Mouse (Mus musculus) liver, embryonic 15.5 days (tissue): Measurements from ENCODE around the gene Tbxas1. TPM values are rescaled to one million over a fixed set of nuclear protein-coding genes. Genes with fewer than 3 reads are reported as not detected.

ENCODE experiments used
- ATAC-seq: fragments of 200-750 bp; cut with Nextera tagmentation; 2 replicates; pipeline ENCODE4 v1.8.0; 2017; ENCODE audit warnings: moderate number of reproducible peaks, mild to moderate bottlenecking, moderate library complexity; ENCODE audit not compliant: insufficient read depth
- H3K27ac ChIP-seq: fragments of 300-500 bp; sonication (generic); replicated peaks from 2 replicates; pipeline ENCODE4 v1.5.1; 2015; ENCODE audit warnings: mild to moderate bottlenecking, inconsistent platforms
- H3K27me3 ChIP-seq: fragments of 300-500 bp; sonication (generic); 2 replicates; pipeline ENCODE4 v1.6.1; 2015; ENCODE audit warnings: mild to moderate bottlenecking, inconsistent platforms
- H3K36me3 ChIP-seq: fragments of 300-500 bp; sonication (generic); replicated peaks from 2 replicates; pipeline ENCODE4 v1.6.1; 2015; ENCODE audit warnings: moderate library complexity, mild to moderate bottlenecking, inconsistent platforms
- H3K4me1 ChIP-seq: fragments of 300-500 bp; sonication (generic); replicated peaks from 2 replicates; pipeline ENCODE4 v1.6.1; 2015; ENCODE audit warnings: inconsistent platforms
- H3K4me2 ChIP-seq: fragments of 300-500 bp; sonication (generic); 2 replicates; pipeline ENCODE4 v1.6.1; 2015; ENCODE audit warnings: moderate library complexity, mild to moderate bottlenecking, inconsistent platforms
- H3K4me3 ChIP-seq: fragments of 300-500 bp; sonication (generic); replicated peaks from 2 replicates; pipeline ENCODE4 v1.5.1; 2015; ENCODE audit warnings: mild to moderate bottlenecking, inconsistent platforms
- H3K9ac ChIP-seq: fragments of 300-500 bp; sonication (generic); 2 replicates; pipeline ENCODE4 v1.6.1; 2015; ENCODE audit warnings: moderate library complexity, mild to moderate bottlenecking, inconsistent platforms
- H3K9me3 ChIP-seq: fragments of 300-500 bp; sonication (generic); replicated peaks from 2 replicates; pipeline ENCODE4 v1.6.1; 2016; ENCODE audit warnings: inconsistent platforms
- WGBS: fragments of 180-500 bp; shearing (Covaris S2); methylation state at CpG from one replicate; pipeline ENCODE4 v1.1.7; 2015; ENCODE audit warnings: mixed read lengths; ENCODE audit not compliant: insufficient replicate concordance; 5-methylcytosine and 5-hydroxymethylcytosine counted together
- polyA plus RNA-seq: library from polyadenylated mRNA; unstranded; fragments of >200 nt; fragmentation: Nextera tagmentation; extraction: Ambion mirVana; gene quantifications from 2 replicates; pipeline ENCODE4 v1.2.1, GENCODE M21; 2015

Gene Tbxas1
- polyA plus RNA-seq, 1 experiment from 2014 or later = 9.0 TPM

DNA sequence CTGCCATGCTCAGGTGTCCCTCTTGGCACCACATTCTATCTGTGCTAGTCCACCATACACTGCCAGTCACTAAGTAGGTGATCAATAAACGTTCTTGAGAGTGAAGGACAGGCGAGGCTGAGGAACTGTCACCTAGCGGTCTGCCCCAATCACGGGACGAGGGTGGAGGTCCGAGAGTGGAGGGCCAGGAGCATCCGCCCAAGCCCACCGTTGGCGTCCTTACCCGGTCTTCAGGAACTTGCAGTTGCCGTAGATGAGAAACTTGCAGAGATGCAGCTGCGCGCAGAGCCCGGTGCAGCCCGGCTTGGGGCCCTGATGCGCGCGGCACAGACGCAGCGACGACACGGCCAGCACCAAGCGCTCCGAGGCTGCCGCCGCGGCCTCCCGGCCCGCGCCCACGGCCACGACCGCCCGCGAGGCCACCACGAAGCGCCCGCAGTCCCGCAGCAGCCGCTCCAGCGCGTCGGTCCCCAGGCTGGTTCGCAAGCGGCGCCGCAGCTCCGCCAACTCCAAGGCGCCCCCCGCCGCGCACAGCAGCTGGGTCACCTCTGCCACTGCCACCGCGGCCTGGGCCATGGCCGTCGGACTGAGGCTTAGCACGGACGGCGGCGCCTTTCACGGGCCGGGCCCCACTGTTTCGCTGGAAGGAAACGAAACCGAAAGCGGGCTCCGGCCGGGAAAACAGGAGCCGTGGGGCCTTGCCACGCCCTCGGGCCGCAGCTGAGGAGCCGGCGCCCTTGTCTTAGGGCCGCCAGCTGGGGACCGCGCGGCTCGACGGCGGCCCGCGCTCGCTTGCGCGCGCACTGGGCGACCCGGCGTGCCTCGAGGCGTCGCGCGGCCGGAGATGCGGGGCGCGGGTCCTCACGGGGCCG lies 242.6 kb downstream of the Tbxas1 start, which contains the start of gene Parp12:
Gene Parp12 (minus strand): TSS at position 766 of the 872 bp plus-strand sequence.
- Histone ChIP-seq H3K4me3 (peak within 1 kb of the TSS; percentile 88), H3K36me3 (no peaks in the 10 kb centered on the region), H3K9me3 (no peaks in the 10 kb centered on the region), H3K4me2 (peak within 1 kb of the TSS; percentile 89), H3K9ac (peak within 1 kb of the TSS; percentile 69), H3K4me1 (peaks cover 16% of the 10 kb centered on the region), H3K27me3 (peaks cover 75% of the 10 kb centered on the region), H3K27ac (peak within 1 kb of the TSS; percentile 59; the same call in 1 of the 2 replicates)
- 1% methylated on average over 99 of the region's 101 CpGs for WGBS
- ATAC-seq = peak; percentile 85

DNA sequence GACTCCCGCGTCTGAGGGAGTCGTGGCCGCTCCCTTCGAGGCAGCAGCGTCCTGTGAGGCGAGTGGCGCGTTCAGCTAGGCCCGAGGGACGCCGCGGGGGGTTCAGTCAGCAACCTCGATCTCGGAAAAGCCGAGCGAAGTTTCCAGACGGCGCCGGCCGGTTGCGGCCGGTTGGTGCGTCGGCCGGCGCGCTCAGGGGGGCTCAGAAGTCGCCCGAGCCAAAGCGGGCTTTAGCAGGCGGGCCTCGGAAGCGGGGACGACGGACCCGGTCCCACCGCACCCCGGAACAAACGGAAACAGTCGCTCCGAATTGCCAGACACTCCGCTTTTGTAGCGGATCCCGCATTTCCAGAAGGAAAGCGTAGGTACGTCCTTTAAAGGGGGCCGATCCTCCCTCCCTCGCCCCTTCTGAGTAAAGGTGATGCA lies 243.3 kb downstream of the Tbxas1 start:
- Histone ChIP-seq H3K27me3 (peaks cover 75% of the 10 kb centered on the region), H3K4me2 (peak overlapping the region; percentile 89), H3K27ac (no peak overlapping the region; the same call in 1 of the 2 replicates), H3K9ac (peak overlapping the region; percentile 69), H3K4me3 (peak overlapping the region; percentile 88), H3K4me1 (peaks cover 16% of the 10 kb centered on the region), H3K9me3 (no peaks in the 10 kb centered on the region), H3K36me3 (no peaks in the 10 kb centered on the region)
- ATAC-seq = 0 out of 2 replicates have a peak, but pooled peaks have one; percentile 3
- WGBS = 10% methylated on average over 49 of the region's 49 CpGs

DNA sequence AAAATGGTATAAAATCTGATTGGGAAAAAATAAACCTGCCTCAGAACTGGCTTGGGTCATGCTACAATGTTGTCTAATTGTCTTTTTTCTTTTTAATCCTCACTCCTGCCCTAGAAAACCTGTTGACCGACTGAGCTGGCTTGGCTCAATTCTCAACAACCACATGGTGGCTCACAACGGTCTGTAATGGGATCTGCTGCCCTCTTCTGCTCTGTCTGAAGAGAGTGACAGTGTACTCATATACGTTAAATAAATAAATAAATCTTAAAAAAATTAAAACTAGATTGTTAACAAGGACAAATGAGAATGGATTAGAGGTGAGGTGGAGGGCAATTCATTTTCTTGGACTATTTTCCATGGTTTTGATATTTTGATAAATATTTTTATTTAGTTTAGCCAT lies 245.5 kb downstream of the Tbxas1 start:
- WGBS = 38% methylated on average over 3 of the region's 3 CpGs
- H3K36me3 ChIP-seq = no peaks in the 10 kb centered on the region
- no peak for ATAC-seq
- H3K27me3 ChIP-seq = peaks cover 62% of the 10 kb centered on the region
- H3K9ac ChIP-seq = no peak overlapping the region
- no peak overlapping the region for H3K27ac ChIP-seq
- no peak overlapping the region; the same call in 1 of the 2 replicates for H3K4me2 ChIP-seq
- no peak overlapping the region for H3K4me3 ChIP-seq
- H3K9me3 ChIP-seq = no peaks in the 10 kb centered on the region
- peaks cover 16% of the 10 kb centered on the region for H3K4me1 ChIP-seq

DNA sequence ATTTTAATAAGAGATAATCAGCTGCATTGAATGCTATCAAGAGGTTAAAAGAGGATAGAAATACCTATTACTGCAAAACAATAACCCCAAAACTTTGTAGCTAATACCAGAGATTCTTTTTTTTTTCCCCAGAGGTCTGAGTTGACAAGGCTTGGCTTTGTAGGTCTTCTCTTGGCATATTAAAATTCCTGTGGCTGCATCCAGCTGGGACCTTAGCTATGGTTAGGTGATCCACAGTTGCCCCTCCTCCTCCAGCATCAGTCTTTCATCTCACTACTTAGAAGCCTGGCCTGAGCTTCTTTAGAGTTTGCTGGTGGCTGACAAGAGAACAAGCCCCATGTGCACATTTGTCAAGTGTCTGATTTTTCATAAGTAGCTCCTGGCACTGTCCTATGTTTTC lies 249.5 kb downstream of the Tbxas1 start:
- Histone ChIP-seq H3K27ac (no peak overlapping the region), H3K4me2 (no peak overlapping the region), H3K9ac (no peak overlapping the region), H3K4me1 (no peaks in the 10 kb centered on the region), H3K4me3 (no peak overlapping the region), H3K27me3 (peaks cover 22% of the 10 kb centered on the region), H3K9me3 (no peaks in the 10 kb centered on the region), H3K36me3 (no peaks in the 10 kb centered on the region)
- ATAC-seq = no peak

DNA sequence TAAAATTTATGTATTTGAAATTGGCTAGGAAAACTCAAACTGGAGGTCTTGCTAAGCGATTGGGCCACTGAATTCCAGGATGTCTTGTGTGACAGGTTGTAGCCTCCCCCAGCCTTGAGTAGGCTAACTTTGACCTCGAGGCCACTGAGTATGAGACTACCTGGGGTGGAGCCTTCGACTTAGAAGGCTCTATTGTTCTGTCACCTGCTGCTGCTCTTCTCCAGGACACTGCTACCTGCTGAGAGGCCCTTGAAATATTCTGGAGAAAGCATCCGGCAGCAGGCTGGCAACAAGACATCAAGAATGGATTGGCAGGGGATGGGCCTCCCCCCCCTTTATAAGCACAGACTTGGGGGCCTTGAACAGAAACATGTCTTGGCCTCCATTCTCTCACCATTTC lies 256.3 kb downstream of the Tbxas1 start:
- no peak overlapping the region for H3K4me2 ChIP-seq
- H3K4me1 ChIP-seq = no peaks in the 10 kb centered on the region
- no peaks in the 10 kb centered on the region for H3K9me3 ChIP-seq
- no peak overlapping the region for H3K4me3 ChIP-seq
- no peaks in the 10 kb centered on the region for H3K27me3 ChIP-seq
- 52% methylated on average over 4 of the region's 4 CpGs for WGBS
- H3K27ac ChIP-seq = no peak overlapping the region
- H3K9ac ChIP-seq = no peak overlapping the region
- H3K36me3 ChIP-seq = peaks cover 18% of the 10 kb centered on the region
- no peak for ATAC-seq

DNA sequence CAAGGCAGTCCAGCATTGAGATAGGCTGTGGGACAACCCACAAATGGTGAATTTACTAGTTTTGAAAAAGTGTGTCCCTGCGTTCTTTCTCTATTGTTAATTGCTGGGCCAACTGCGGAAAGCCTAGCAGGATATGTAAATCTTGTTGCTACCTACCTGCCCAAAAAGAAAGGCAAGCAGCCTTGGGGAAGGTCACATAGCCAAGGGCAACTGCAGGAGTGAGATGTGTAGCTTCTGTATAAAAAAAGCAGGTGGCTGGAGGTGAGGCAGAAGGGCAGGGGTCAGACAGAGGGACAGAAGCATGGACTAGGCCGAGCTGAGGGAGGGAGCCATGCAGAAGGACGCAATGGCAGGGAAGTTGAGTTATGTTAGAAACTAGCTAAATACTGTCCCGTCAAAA lies 257.4 kb downstream of the Tbxas1 start:
- ATAC-seq = no peak
- Histone ChIP-seq H3K4me3 (no peak overlapping the region), H3K27ac (no peak overlapping the region), H3K36me3 (peaks cover 18% of the 10 kb centered on the region), H3K4me2 (no peak overlapping the region), H3K9me3 (no peaks in the 10 kb centered on the region), H3K4me1 (no peaks in the 10 kb centered on the region), H3K9ac (no peak overlapping the region), H3K27me3 (no peaks in the 10 kb centered on the region)
- WGBS = 69% methylated on average over 5 of the region's 5 CpGs

Other genes with a start within 250 kb of the Tbxas1 start
- gene Klrg2, start 238.2 kb upstream of the Tbxas1 start, polyA plus RNA-seq = 0.07 and 0.10 TPM in 2 replicates
- gene Clec2l, start 212.3 kb upstream of the Tbxas1 start, polyA plus RNA-seq = 0.08 and 0.13 TPM in 2 replicates
- 18.0 and 23.4 TPM in 2 replicates for gene Hipk2, start 761 bp downstream of the Tbxas1 start, polyA plus RNA-seq
- 5.1 and 5.2 TPM in 2 replicates for gene Parp12, start 242.9 kb downstream of the Tbxas1 start, polyA plus RNA-seq